Mouse (Mus musculus) ES-Bruce4 (cell line): Measurements from ENCODE around the gene Bmper.

Source experiments
- CTCF ChIP-seq: IDR thresholded peaks from one replicate; pipeline ENCODE4 v1.8.1; 2011; ENCODE audit warnings: low read depth, low read length
- POLR2A ChIP-seq: IDR thresholded peaks from one replicate; pipeline ENCODE4 v1.8.1; 2011; ENCODE audit warnings: low read length; ENCODE audit not compliant: insufficient read depth

- no peak for TF ChIP-seq CTCF
- no peak for TF ChIP-seq POLR2A
These were observed 140.3 kb downstream of the Bmper start for GRCm38 (mm10) chr9:23363139-23363538.
